Mouse (Mus musculus): Measurements from ENCODE around the gene Pdcd6ip.

DNA sequence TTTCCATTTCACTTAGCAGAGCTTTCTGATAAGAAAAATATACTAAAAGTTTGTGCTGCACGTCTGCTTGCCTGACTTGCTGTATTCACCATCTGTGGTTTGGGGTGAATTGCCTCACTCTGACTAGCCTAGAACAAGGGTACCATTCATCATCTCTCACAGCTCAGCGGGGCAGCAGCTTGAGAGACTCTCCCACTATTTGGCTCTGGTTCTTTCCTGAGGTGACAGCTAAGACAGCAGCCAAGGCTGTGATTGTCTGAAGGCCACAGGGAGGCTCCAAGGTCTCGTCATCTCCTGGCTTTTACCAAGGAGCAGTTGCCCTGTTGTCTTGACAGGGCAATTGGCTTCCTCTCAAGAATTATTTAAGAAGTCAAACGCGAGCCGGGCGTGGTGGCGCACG lies 30.0 kb upstream of the Pdcd6ip start:
- TF ChIP-seq CTCF (IDR thresholded peaks at IDR 0.05; ENCODE audit: insufficient read depth, low read depth, low read length) (no peak), POLR2A (IDR thresholded peaks at IDR 0.05; ENCODE audit: insufficient read depth, low read depth, low read length) (no peak)

Measured in olfactory bulb, adult 2 months (tissue).